Mouse (Mus musculus): ENCODE measurements around the gene Hebp2. TPM values are rescaled to one million over a fixed set of nuclear protein-coding genes. Genes with fewer than 3 reads are reported as not detected.
A peak's percentile ranks its signal among the peaks of the same experiment; 100 is the strongest.
"Not testable (repeated sequence)": the region's sequence is repeated elsewhere in the genome, so short reads cannot be mapped to it uniquely, and the experiment has no call there.

Gene Hebp2
- total RNA-seq (2014; rRNA removed; ENCODE audit: low replicate concordance) = 5.4 and 8.7 TPM in 2 replicates
- 10.2 and 10.8 TPM in 2 replicates for polyA plus RNA-seq (2015; fragmentation: Nextera tagmentation; extraction: Ambion mirVana)

DNA sequence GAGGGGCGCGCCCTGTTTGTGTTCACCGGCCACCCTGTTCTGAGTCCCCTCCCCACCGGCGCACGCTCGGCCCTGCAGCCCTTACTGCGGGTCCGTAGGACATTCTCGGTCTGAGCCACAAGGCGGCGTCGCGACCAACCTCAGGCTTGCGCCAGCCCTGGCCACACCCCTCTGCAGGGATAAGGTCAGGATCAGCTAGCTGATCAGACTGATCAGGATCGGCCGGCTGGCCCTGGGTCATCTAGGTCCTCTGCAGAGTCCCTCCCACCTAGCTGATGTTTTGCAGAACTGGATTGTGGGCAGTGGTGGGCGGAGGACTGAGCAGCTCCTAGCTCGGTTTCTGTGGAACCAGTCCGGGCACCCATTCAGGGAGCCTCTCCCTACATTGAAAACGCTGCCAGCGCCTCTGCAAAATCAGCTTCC is at the start of gene Hebp2:
Hebp2 (minus strand) TSS at position 264 of the 423 bp plus-strand sequence.
- Histone ChIP-seq H3K9ac (replicated peaks; ENCODE audit: low read depth, low read length) (peak within 1 kb of the TSS; percentile 63), H3K36me3 (replicated peaks; ENCODE audit: control insufficient read depth, insufficient read depth, low read length) (no peaks in the 10 kb centered on the region), H3K27me3 (ENCODE audit: control insufficient read depth, insufficient read depth, low read length) (no peaks in the 10 kb centered on the region), H3K4me2 (ENCODE audit: low read depth, low read length) (peak within 1 kb of the TSS; percentile 82), H3K9me3 (replicated peaks; ENCODE audit: control insufficient read depth, low read length) (no peaks in the 10 kb centered on the region), H3K4me3 (ENCODE audit: low read depth, low read length) (peak within 1 kb of the TSS; percentile 55), H3K4me1 (ENCODE audit: control insufficient read depth, insufficient read depth) (0 out of 2 replicates have a peak, but pooled peaks cover 8% of the 10 kb centered on the region), H3K27ac (ENCODE audit: low read depth) (no peak within 1 kb of the TSS)
- peak; percentile 60 for TF ChIP-seq CTCF (IDR thresholded peaks at IDR 0.05; ENCODE audit: low read depth)
- TF ChIP-seq EP300 (IDR thresholded peaks at IDR 0.05; ENCODE audit: low read depth) = no peak
- WGBS = 0% methylated on average over 22 of the region's 22 CpGs
- ATAC-seq (ENCODE audit: insufficient read depth, low read depth) = peak; percentile 79
- DNase-seq (ENCODE audit: low spot score) = peak; percentile 36

- Histone ChIP-seq H3K36me3 (replicated peaks; ENCODE audit: control insufficient read depth, insufficient read depth, low read length) (no peaks in the 10 kb centered on the region), H3K27me3 (ENCODE audit: control insufficient read depth, insufficient read depth, low read length) (no peaks in the 10 kb centered on the region), H3K27ac (ENCODE audit: low read depth) (no peak overlapping the region), H3K4me1 (ENCODE audit: control insufficient read depth, insufficient read depth) (no peaks in the 10 kb centered on the region), H3K4me2 (ENCODE audit: low read depth, low read length) (no peak overlapping the region), H3K9me3 (replicated peaks; ENCODE audit: control insufficient read depth, low read length) (no peaks in the 10 kb centered on the region), H3K4me3 (ENCODE audit: low read depth, low read length) (no peak overlapping the region), H3K9ac (replicated peaks; ENCODE audit: low read depth, low read length) (no peak overlapping the region)
- DNase-seq (ENCODE audit: low spot score) (no peak), ATAC-seq (ENCODE audit: insufficient read depth, low read depth) (no peak)
- TF ChIP-seq CTCF (IDR thresholded peaks at IDR 0.05; ENCODE audit: low read depth) (no peak), EP300 (IDR thresholded peaks at IDR 0.05; ENCODE audit: low read depth) (no peak)
- WGBS = 76% methylated on average over 5 of the region's 5 CpGs
These were observed 43.6 kb upstream of the Hebp2 start for GRCm38 (mm10) chr10:18589455-18589854.

GRCm38 (mm10) chr10:18584188-18584587 is 38.3 kb upstream of the Hebp2 start:
- H3K9ac ChIP-seq (replicated peaks; ENCODE audit: low read depth, low read length) = no peak overlapping the region
- H3K4me3 ChIP-seq (ENCODE audit: low read depth, low read length) = no peak overlapping the region
- ATAC-seq (ENCODE audit: insufficient read depth, low read depth) (no peak), DNase-seq (ENCODE audit: low spot score) (no peak)
- no peak overlapping the region for H3K4me2 ChIP-seq (ENCODE audit: low read depth, low read length)
- no peaks in the 10 kb centered on the region for H3K9me3 ChIP-seq (replicated peaks; ENCODE audit: control insufficient read depth, low read length)
- no peak overlapping the region for H3K27ac ChIP-seq (ENCODE audit: low read depth)
- no peaks in the 10 kb centered on the region for H3K36me3 ChIP-seq (replicated peaks; ENCODE audit: control insufficient read depth, insufficient read depth, low read length)
- no peaks in the 10 kb centered on the region for H3K4me1 ChIP-seq (ENCODE audit: control insufficient read depth, insufficient read depth)
- TF ChIP-seq CTCF (IDR thresholded peaks at IDR 0.05; ENCODE audit: low read depth) (no peak), EP300 (IDR thresholded peaks at IDR 0.05; ENCODE audit: low read depth) (no peak)
- WGBS = 38% methylated on average over 7 of the region's 7 CpGs
- H3K27me3 ChIP-seq (ENCODE audit: control insufficient read depth, insufficient read depth, low read length) = no peaks in the 10 kb centered on the region

DNA sequence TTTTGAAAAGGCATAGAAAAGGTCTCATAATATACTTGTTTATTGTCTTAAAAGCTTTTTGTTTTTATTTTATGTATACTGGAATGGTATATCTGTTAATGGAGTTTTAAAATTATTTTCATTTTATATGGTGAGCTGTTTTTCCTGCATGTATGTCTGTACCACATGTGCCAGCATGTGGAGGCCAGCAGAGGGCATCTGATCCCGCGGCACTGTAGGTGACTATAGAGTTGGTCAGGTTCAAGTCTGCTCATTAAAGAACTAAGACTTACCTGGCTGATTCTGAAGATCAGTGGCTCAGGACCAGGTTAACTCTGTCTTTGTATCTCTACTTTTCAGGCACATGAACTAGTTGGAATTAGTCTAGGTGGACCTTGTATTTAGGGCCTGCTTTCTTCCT is 26.7 kb upstream of the Hebp2 start:
- Histone ChIP-seq H3K4me2 (ENCODE audit: low read depth, low read length) (no peak overlapping the region), H3K4me3 (ENCODE audit: low read depth, low read length) (no peak overlapping the region), H3K36me3 (replicated peaks; ENCODE audit: control insufficient read depth, insufficient read depth, low read length) (no peaks in the 10 kb centered on the region), H3K27ac (ENCODE audit: low read depth) (no peak overlapping the region), H3K9ac (replicated peaks; ENCODE audit: low read depth, low read length) (no peak overlapping the region), H3K27me3 (ENCODE audit: control insufficient read depth, insufficient read depth, low read length) (no peaks in the 10 kb centered on the region), H3K4me1 (ENCODE audit: control insufficient read depth, insufficient read depth) (no peaks in the 10 kb centered on the region), H3K9me3 (replicated peaks; ENCODE audit: control insufficient read depth, low read length) (no peaks in the 10 kb centered on the region)
- ATAC-seq (ENCODE audit: insufficient read depth, low read depth) = no peak
- 39% methylated on average over 2 of the region's 2 CpGs for WGBS
- TF ChIP-seq CTCF (IDR thresholded peaks at IDR 0.05; ENCODE audit: low read depth) (peak; percentile 58), EP300 (IDR thresholded peaks at IDR 0.05; ENCODE audit: low read depth) (no peak)
- no peak for DNase-seq (ENCODE audit: low spot score)

- no peaks in the 10 kb centered on the region for H3K36me3 ChIP-seq (replicated peaks; ENCODE audit: control insufficient read depth, insufficient read depth, low read length)
- TF ChIP-seq EP300 (IDR thresholded peaks at IDR 0.05; ENCODE audit: low read depth) (no peak), CTCF (IDR thresholded peaks at IDR 0.05; ENCODE audit: low read depth) (peak; percentile 71)
- no peaks in the 10 kb centered on the region; the same call in 1 of the 2 replicates for H3K27me3 ChIP-seq (ENCODE audit: control insufficient read depth, insufficient read depth, low read length)
- no peaks in the 10 kb centered on the region for H3K4me1 ChIP-seq (ENCODE audit: control insufficient read depth, insufficient read depth)
- no peak overlapping the region for H3K9ac ChIP-seq (replicated peaks; ENCODE audit: low read depth, low read length)
- 2% methylated on average over 4 of the region's 4 CpGs for WGBS
- no peak overlapping the region for H3K4me2 ChIP-seq (ENCODE audit: low read depth, low read length)
- H3K4me3 ChIP-seq (ENCODE audit: low read depth, low read length) = no peak overlapping the region
- H3K27ac ChIP-seq (ENCODE audit: low read depth) = no peak overlapping the region
- DNase-seq (ENCODE audit: low spot score) (no peak), ATAC-seq (ENCODE audit: insufficient read depth, low read depth) (no peak)
- H3K9me3 ChIP-seq (replicated peaks; ENCODE audit: control insufficient read depth, low read length) = no peaks in the 10 kb centered on the region
These were observed 17.1 kb upstream of the Hebp2 start for GRCm38 (mm10) chr10:18562940-18563339.

GRCm38 (mm10) chr10:18561445-18561844 is 15.6 kb upstream of the Hebp2 start:
- WGBS = 58% methylated on average over 5 of the region's 5 CpGs

DNA sequence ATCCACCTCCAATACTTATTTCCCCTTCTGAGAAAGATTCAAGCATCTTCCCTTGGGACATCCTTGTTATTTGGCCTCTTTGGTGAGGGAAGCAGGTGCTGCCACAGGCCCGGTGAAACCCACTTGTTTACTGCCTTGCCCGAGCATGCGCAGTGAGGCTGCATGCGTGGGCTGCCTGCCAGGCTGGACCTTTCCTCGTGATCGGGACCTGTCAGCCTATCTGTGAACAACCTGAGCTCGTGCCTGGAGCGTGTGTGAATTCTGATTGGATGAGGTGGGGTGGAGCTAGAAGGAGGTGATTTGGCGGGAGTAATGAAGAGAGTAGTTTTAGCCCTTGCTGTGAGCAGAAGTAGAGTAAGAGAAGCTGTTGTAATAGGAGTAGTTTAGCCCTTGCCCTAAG is 13.2 kb upstream of the Hebp2 start:
- not testable (repeated sequence) for H3K36me3 ChIP-seq (replicated peaks; ENCODE audit: control insufficient read depth, insufficient read depth, low read length); DNase-seq (ENCODE audit: low spot score); ATAC-seq (ENCODE audit: insufficient read depth, low read depth); H3K27me3 ChIP-seq (ENCODE audit: control insufficient read depth, insufficient read depth, low read length); H3K9me3 ChIP-seq (replicated peaks; ENCODE audit: control insufficient read depth, low read length); H3K4me1 ChIP-seq (ENCODE audit: control insufficient read depth, insufficient read depth); H3K4me2 ChIP-seq (ENCODE audit: low read depth, low read length); H3K27ac ChIP-seq (ENCODE audit: low read depth); H3K4me3 ChIP-seq (ENCODE audit: low read depth, low read length); H3K9ac ChIP-seq (replicated peaks; ENCODE audit: low read depth, low read length)
- WGBS = 70% methylated on average over 9 of the region's 9 CpGs

More at GRCm38 (mm10) chr10:18561445-18561844, 15.6 kb upstream of the Hebp2 start:
- H3K4me1 ChIP-seq (ENCODE audit: control insufficient read depth, insufficient read depth) = no peaks in the 10 kb centered on the region
- no peaks in the 10 kb centered on the region for H3K9me3 ChIP-seq (replicated peaks; ENCODE audit: control insufficient read depth, low read length)
- H3K27me3 ChIP-seq (ENCODE audit: control insufficient read depth, insufficient read depth, low read length) = no peaks in the 10 kb centered on the region; the same call in 1 of the 2 replicates
- H3K36me3 ChIP-seq (replicated peaks; ENCODE audit: control insufficient read depth, insufficient read depth, low read length) = no peaks in the 10 kb centered on the region
- no peak overlapping the region for H3K4me2 ChIP-seq (ENCODE audit: low read depth, low read length)
- no peak overlapping the region for H3K27ac ChIP-seq (ENCODE audit: low read depth)
- TF ChIP-seq EP300 (IDR thresholded peaks at IDR 0.05; ENCODE audit: low read depth) = no peak
- no peak for TF ChIP-seq CTCF (IDR thresholded peaks at IDR 0.05; ENCODE audit: low read depth)
- DNase-seq (ENCODE audit: low spot score) (no peak), ATAC-seq (ENCODE audit: insufficient read depth, low read depth) (no peak)
- no peak overlapping the region for H3K9ac ChIP-seq (replicated peaks; ENCODE audit: low read depth, low read length)
- no peak overlapping the region for H3K4me3 ChIP-seq (ENCODE audit: low read depth, low read length)
